Mouse (Mus musculus) hindbrain, embryonic 11.5 days (tissue): ENCODE measurements around the gene Fam234a. TPM values are rescaled to one million over a fixed set of nuclear protein-coding genes. Genes with fewer than 3 reads are reported as not detected.

Source experiments
- ATAC-seq: fragments of 200-750 bp; cut with Nextera tagmentation; 2 replicates; pipeline ENCODE4 v1.8.0; 2017; ENCODE audit warnings: mild to moderate bottlenecking, moderate TSS enrichment, moderate library complexity; ENCODE audit not compliant: low FRiP score
- DNase-seq: peaks from one replicate; pipeline ENCODE4 v3.0.0-alpha.2; 2015; ENCODE audit warnings: low spot score
- H3K27ac ChIP-seq: fragments of 300-500 bp; sonication (generic); 2 replicates; pipeline ENCODE4 v1.5.1; 2014; ENCODE audit warnings: mild to moderate bottlenecking, low read depth, low read length
- H3K27me3 ChIP-seq: fragments of 300-500 bp; sonication (generic); 2 replicates; pipeline ENCODE4 v1.6.1; 2014; ENCODE audit warnings: mild to moderate bottlenecking, low read length, moderate library complexity, mixed read lengths; ENCODE audit not compliant: control insufficient read depth, insufficient read depth
- H3K36me3 ChIP-seq: fragments of 300-500 bp; sonication (generic); 2 replicates; pipeline ENCODE4 v1.6.1; 2014; ENCODE audit warnings: mild to moderate bottlenecking, low read length, moderate library complexity, mixed read lengths; ENCODE audit not compliant: control insufficient read depth, insufficient read depth
- H3K4me1 ChIP-seq: fragments of 300-500 bp; sonication (generic); replicated peaks from 2 replicates; pipeline ENCODE4 v1.6.1; 2014; ENCODE audit warnings: low read length, mixed read lengths; ENCODE audit not compliant: control insufficient read depth, insufficient read depth
- H3K4me2 ChIP-seq: fragments of 300-500 bp; sonication (generic); replicated peaks from 2 replicates; pipeline ENCODE4 v1.6.1; 2014; ENCODE audit warnings: mild to moderate bottlenecking, low read depth, low read length
- H3K4me3 ChIP-seq: fragments of 300-500 bp; sonication (generic); 2 replicates; pipeline ENCODE4 v1.5.1; 2014; ENCODE audit warnings: low read depth, low read length
- H3K9ac ChIP-seq: fragments of 300-500 bp; sonication (generic); 2 replicates; pipeline ENCODE4 v1.6.1; 2014; ENCODE audit warnings: low read depth, low read length
- H3K9me3 ChIP-seq: fragments of 300-500 bp; sonication (generic); 2 replicates; pipeline ENCODE4 v1.6.1; 2016; ENCODE audit warnings: low read length; ENCODE audit not compliant: control insufficient read depth
- WGBS: fragments of 180-500 bp; shearing (Covaris S2); extraction: QIAGEN DNeasy Blood & Tissue Kit; methylation state at CpG from one replicate; pipeline ENCODE4 v1.1.7; 2014; 5-methylcytosine and 5-hydroxymethylcytosine counted together
- polyA plus RNA-seq: library from polyadenylated mRNA; unstranded; fragments of >200 nt; fragmentation: Nextera tagmentation; extraction: Ambion mirVana; gene quantifications from 2 replicates; pipeline ENCODE4 v1.2.1, GENCODE M21; 2014

The Fam234a gene
- polyA plus RNA-seq, 1 experiment from 2014 or later = 18.7 TPM

DNA sequence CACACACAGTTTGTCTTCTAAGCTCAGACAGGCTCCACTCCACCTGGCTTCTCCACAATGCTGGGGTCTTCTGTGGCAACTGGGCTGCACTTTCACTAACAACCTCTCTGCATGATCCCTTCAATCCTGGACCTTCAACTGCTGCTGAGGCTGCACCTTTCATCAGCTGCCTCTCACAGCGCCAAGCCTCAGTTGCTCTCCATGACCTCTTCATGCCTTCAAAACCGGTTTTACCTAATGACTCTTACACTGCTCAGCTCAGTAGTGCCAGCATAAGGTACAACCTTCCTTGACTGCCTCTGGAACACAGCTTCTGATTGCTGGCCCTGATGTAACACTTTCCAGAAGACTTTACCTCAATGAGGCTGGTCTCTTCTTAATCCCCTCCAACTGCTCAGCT lies 22.5 kb downstream of the Fam234a start:
- no peak for ATAC-seq
- DNase-seq = no peak
- H3K36me3 ChIP-seq = no peaks in the 10 kb centered on the region
- WGBS = 78% methylated on average over 2 of the region's 2 CpGs
- H3K27me3 ChIP-seq = no peaks in the 10 kb centered on the region
- no peak overlapping the region for H3K4me3 ChIP-seq
- H3K4me2 ChIP-seq = no peak overlapping the region
- H3K9me3 ChIP-seq = no peaks in the 10 kb centered on the region
- no peak overlapping the region for H3K27ac ChIP-seq
- no peaks in the 10 kb centered on the region for H3K4me1 ChIP-seq
- no peak overlapping the region for H3K9ac ChIP-seq

DNA sequence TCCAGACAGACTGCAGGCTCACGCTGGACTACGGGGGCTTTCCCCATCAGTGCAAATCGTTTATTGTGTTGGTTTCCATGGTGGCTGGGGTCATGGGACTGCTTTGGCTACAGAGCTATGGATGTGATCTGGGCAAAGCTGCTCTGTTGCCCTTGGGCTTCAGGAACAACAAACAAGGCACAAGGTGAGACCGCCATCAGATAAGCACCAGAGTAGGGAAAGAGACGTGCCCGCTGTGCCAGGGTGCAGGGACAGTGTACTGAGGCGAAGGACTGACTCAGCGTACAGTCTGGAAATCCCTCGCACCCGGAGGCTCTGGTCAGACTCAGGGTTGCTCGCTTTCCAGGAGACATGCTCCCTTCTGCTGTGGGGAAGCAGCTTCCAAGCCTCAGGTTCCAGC lies 31.4 kb downstream of the Fam234a start:
- H3K9ac ChIP-seq = no peak overlapping the region
- no peaks in the 10 kb centered on the region for H3K36me3 ChIP-seq
- 84% methylated on average over 11 of the region's 11 CpGs for WGBS
- H3K9me3 ChIP-seq = no peaks in the 10 kb centered on the region
- no peaks in the 10 kb centered on the region for H3K27me3 ChIP-seq
- H3K4me3 ChIP-seq = no peak overlapping the region
- ATAC-seq (no peak), DNase-seq (no peak)
- H3K4me1 ChIP-seq = no peaks in the 10 kb centered on the region
- no peak overlapping the region for H3K27ac ChIP-seq
- H3K4me2 ChIP-seq = no peak overlapping the region

GRCm38 (mm10) chr17:26212241-26212640 lies 31.8 kb downstream of the Fam234a start:
- WGBS = 90% methylated on average over 7 of the region's 7 CpGs
- no peak for DNase-seq
- Histone ChIP-seq H3K9me3 (no peaks in the 10 kb centered on the region), H3K27ac (no peak overlapping the region), H3K4me2 (no peak overlapping the region), H3K9ac (no peak overlapping the region), H3K4me3 (no peak overlapping the region), H3K36me3 (no peaks in the 10 kb centered on the region), H3K27me3 (no peaks in the 10 kb centered on the region), H3K4me1 (no peaks in the 10 kb centered on the region)
- ATAC-seq = no peak

GRCm38 (mm10) chr17:26207686-26208085 lies 36.4 kb downstream of the Fam234a start, which contains the start of gene Arhgdig:
Arhgdig (minus strand) TSS chr17:26207786.
- DNase-seq (no peak), ATAC-seq (no peak)
- Histone ChIP-seq H3K9me3 (no peaks in the 10 kb centered on the region), H3K36me3 (no peaks in the 10 kb centered on the region), H3K4me3 (no peak within 1 kb of the TSS), H3K27me3 (peaks cover 20% of the 10 kb centered on the region), H3K4me1 (peaks cover 4% of the 10 kb centered on the region; the same call in 1 of the 2 replicates), H3K27ac (no peak within 1 kb of the TSS), H3K9ac (no peak within 1 kb of the TSS), H3K4me2 (no peak within 1 kb of the TSS)
- 88% methylated on average over 12 of the region's 12 CpGs for WGBS

GRCm38 (mm10) chr17:26206392-26206791 lies 37.6 kb downstream of the Fam234a start:
- Histone ChIP-seq H3K9me3 (no peaks in the 10 kb centered on the region), H3K27me3 (peaks cover 33% of the 10 kb centered on the region), H3K4me1 (peaks cover 5% of the 10 kb centered on the region; the same call in 1 of the 2 replicates), H3K4me2 (no peak overlapping the region), H3K36me3 (no peaks in the 10 kb centered on the region), H3K27ac (no peak overlapping the region), H3K9ac (no peak overlapping the region), H3K4me3 (no peak overlapping the region)
- 65% methylated on average over 1 of the region's 1 CpGs for WGBS
- ATAC-seq (no peak), DNase-seq (no peak)

GRCm38 (mm10) chr17:26204766-26205165 lies 39.3 kb downstream of the Fam234a start:
- Histone ChIP-seq H3K27me3 (peaks cover 46% of the 10 kb centered on the region), H3K9me3 (no peaks in the 10 kb centered on the region), H3K9ac (no peak overlapping the region), H3K27ac (no peak overlapping the region), H3K4me1 (peaks cover 8% of the 10 kb centered on the region; the same call in 1 of the 2 replicates), H3K4me2 (no peak overlapping the region), H3K4me3 (no peak overlapping the region), H3K36me3 (no peaks in the 10 kb centered on the region)
- DNase-seq (no peak), ATAC-seq (no peak)
- WGBS = 30% methylated on average over 11 of the region's 11 CpGs

GRCm38 (mm10) chr17:26203321-26203811 lies 40.7 kb downstream of the Fam234a start:
- Histone ChIP-seq H3K4me3 (peak overlapping the region; percentile 31), H3K36me3 (no peaks in the 10 kb centered on the region), H3K9ac (no peak overlapping the region), H3K9me3 (no peaks in the 10 kb centered on the region), H3K4me2 (peak overlapping the region; percentile 60), H3K27me3 (peaks cover 50% of the 10 kb centered on the region), H3K27ac (no peak overlapping the region), H3K4me1 (peaks cover 8% of the 10 kb centered on the region; the same call in 1 of the 2 replicates)
- peak; percentile 22 for DNase-seq
- no peak for ATAC-seq
- under 1% methylated on average over 30 of the region's 30 CpGs for WGBS

DNA sequence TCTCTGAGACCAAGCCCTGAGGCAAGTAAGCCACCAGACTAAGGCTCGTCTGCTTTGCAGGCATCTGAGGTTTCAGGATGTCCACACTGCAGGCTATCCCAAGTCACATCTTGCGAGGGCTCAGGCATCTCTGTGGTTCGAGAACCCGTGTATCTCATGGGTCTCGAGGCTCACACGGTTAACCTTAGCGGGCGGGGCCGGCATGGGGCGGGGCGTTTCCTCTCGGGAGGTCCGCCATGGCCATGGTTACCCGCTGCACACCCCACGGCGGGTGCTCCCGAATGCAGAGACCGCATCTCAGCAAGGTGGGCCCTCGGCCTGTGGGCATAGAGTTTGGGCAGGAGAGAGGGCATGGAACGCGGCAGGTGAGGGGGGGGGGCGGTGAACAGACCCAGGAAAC lies 41.3 kb downstream of the Fam234a start, which contains the start of gene Rgs11:
Gene Rgs11 (plus strand): TSS at position 215 of the 400 bp plus-strand sequence.
- Histone ChIP-seq H3K9me3 (no peaks in the 10 kb centered on the region), H3K4me3 (peak within 1 kb of the TSS; percentile 31), H3K4me1 (peaks cover 8% of the 10 kb centered on the region; the same call in 1 of the 2 replicates), H3K9ac (no peak within 1 kb of the TSS), H3K36me3 (no peaks in the 10 kb centered on the region), H3K27me3 (peaks cover 50% of the 10 kb centered on the region), H3K27ac (no peak within 1 kb of the TSS), H3K4me2 (peak within 1 kb of the TSS; percentile 60)
- ATAC-seq = no peak
- peak; percentile 26 for DNase-seq
- 3% methylated on average over 20 of the region's 22 CpGs for WGBS

GRCm38 (mm10) chr17:26201998-26202397 lies 42.0 kb downstream of the Fam234a start:
- Histone ChIP-seq H3K4me1 (peaks cover 8% of the 10 kb centered on the region; the same call in 1 of the 2 replicates), H3K4me3 (no peak overlapping the region), H3K27ac (no peak overlapping the region), H3K9ac (no peak overlapping the region), H3K27me3 (peaks cover 50% of the 10 kb centered on the region), H3K4me2 (no peak overlapping the region), H3K36me3 (no peaks in the 10 kb centered on the region), H3K9me3 (no peaks in the 10 kb centered on the region)
- DNase-seq = peak; percentile 11
- no peak for ATAC-seq
